Mouse (Mus musculus) CH12.LX (cell line): ENCODE results near the gene Dtd2.

Experiments
- EP300 ChIP-seq: IDR thresholded peaks from 2 replicates; pipeline ENCODE4 v1.6.1; 2011; ENCODE audit warnings: low read length, improper control_type of control experiment
- KAT2A ChIP-seq: IDR thresholded peaks from 2 replicates; pipeline ENCODE4 v1.6.1; 2012; ENCODE audit warnings: low read length, improper control_type of control experiment, inconsistent platforms; ENCODE audit not compliant: insufficient replicate concordance
- MAFK ChIP-seq: IDR thresholded peaks from 2 replicates; pipeline ENCODE4 v1.6.1; 2011; ENCODE audit warnings: low read length, improper control_type of control experiment; ENCODE audit not compliant: insufficient replicate concordance
- MAZ ChIP-seq: IDR thresholded peaks from 2 replicates; pipeline ENCODE4 v1.6.1; 2012; ENCODE audit warnings: low read depth, mild to moderate bottlenecking, inconsistent platforms, low read length, improper control_type of control experiment, moderate library complexity
- MEF2A ChIP-seq: IDR thresholded peaks from 2 replicates; pipeline ENCODE4 v1.6.1; 2014; ENCODE audit warnings: low read depth, mild to moderate bottlenecking, inconsistent platforms, low read length, improper control_type of control experiment, borderline replicate concordance
- POLR2A ChIP-seq: IDR thresholded peaks from 2 replicates; pipeline ENCODE4 v1.6.1; 2011; ENCODE audit warnings: low read depth, mild to moderate bottlenecking, improper control_type of control experiment, low read length

DNA sequence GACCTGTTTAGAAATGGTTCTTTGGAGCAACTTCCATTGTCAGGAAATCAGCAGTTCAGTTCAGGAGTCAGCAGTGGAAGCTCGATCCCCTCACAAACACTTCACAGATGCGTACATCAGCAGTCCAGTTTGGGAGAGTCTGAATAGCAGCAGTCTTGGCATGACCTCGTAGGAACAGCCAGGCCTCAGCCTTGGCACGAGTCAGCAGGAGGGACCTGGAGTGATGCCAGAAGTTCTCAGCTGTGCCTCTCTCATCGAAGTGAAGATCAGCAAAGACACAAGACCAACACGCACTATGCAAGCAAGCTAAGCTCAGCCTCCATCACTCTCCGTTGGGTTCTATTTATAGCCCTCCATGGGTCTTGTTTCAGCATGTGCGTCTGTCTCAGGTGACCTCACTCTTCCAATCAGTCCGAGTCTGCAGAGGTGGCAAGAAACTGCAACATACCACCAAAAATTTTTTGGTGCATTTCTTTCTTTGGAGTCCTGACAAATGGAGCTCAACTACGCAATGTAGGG, 36.6 kb upstream of the Dtd2 start:
- TF ChIP-seq MAZ (no peak), MAFK (no peak), KAT2A (no peak), POLR2A (no peak), MEF2A (no peak), EP300 (no peak)
